Mouse (Mus musculus) ovary, adult 10 weeks (tissue): ENCODE results near the gene Bmp10. TPM values are rescaled to one million over a fixed set of nuclear protein-coding genes. Genes with fewer than 3 reads are reported as not detected.

ENCODE experiments used
- polyA plus RNA-seq: library from polyadenylated mRNA; stranded (reverse); fragments of 350-450 nt; fragmentation: Illumina TruSeq; extraction: RNeasy Lipid Tissue Mini Kit (QIAGEN cat#74804); gene quantifications from one replicate; pipeline ENCODE4 v1.2.3, GENCODE M21; 2014

The Bmp10 gene
- not detected for polyA plus RNA-seq

DNA sequence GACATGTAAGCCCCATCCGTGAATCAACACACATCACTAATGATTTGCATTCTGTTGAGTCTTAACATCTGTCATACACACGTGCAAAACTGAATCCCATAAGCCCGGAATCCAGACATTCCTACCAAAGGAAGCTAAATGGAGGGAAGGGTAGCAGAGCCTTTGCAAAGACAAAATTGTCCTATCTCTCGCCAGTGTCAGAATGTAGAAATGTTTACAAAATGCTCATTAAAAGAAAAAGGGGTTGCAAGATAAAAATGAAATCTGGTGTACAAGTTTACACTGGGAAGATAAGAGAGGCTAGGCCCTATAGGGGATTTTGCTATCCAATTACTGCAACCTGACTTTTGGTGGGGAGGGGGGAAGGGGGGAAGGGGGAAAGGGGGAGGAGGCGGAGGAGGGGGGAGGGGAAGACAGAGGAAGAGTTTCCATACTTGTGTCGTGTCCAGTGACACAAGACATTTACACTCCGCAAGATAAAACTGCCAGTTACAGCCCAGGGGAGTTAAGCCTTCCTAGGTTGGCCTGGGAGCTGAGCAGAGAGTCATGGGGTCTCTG, at the start of gene Bmp10:
Gene Bmp10 (plus strand): TSS at position 508 of the 558 bp plus-strand sequence.

DNA sequence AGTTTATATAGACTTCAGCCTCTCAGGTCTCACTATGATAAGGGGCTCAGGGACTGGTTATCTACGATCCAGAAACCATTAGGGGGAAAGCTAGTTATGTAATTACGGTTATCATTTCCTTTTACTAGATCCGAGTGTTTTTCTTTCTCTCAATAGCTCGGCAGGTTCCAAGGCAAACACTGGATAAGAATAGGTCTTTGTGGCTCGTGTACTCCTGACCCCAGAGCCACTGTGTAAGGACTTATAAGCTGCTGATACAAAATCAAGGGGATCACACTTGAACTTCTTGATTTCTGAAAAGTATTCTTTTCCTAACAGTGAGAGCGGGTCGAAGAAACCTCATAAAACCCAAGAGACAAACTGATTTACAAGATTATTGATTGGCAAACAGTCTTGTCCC, 39.9 kb upstream of the Bmp10 start, which contains the start of gene Gkn3:
Gene Gkn3 (minus strand): TSS at position 59 of the 400 bp plus-strand sequence.

Other genes starting within 250 kb of the Bmp10 start
- 143 TPM for gene Antxr1, start 93.2 kb upstream of the Bmp10 start, polyA plus RNA-seq
- not detected for gene Gkn1, start 78.1 kb upstream of the Bmp10 start, polyA plus RNA-seq
- gene Gkn2, start 55.6 kb upstream of the Bmp10 start, polyA plus RNA-seq = not detected
- gene Gkn3, start 40.1 kb upstream of the Bmp10 start, polyA plus RNA-seq = not detected
- gene Arhgap25, start 104.3 kb downstream of the Bmp10 start, polyA plus RNA-seq = 1.4 TPM
- gene Prokr1, start 161.7 kb downstream of the Bmp10 start, polyA plus RNA-seq = 1.7 TPM
- gene Aplf, start 243.2 kb downstream of the Bmp10 start, polyA plus RNA-seq = 15.9 TPM